Mouse (Mus musculus) CD4-positive, CD25-positive, alpha-beta regulatory T cell, adult 2 months (primary cell): ENCODE data around the gene Galnt11.

Experiments used
- DNase-seq: peaks from one replicate; pipeline ENCODE4 v3.0.0-alpha.2; 2012; ENCODE audit warnings: low read depth, low spot score

The Galnt11 gene

DNA sequence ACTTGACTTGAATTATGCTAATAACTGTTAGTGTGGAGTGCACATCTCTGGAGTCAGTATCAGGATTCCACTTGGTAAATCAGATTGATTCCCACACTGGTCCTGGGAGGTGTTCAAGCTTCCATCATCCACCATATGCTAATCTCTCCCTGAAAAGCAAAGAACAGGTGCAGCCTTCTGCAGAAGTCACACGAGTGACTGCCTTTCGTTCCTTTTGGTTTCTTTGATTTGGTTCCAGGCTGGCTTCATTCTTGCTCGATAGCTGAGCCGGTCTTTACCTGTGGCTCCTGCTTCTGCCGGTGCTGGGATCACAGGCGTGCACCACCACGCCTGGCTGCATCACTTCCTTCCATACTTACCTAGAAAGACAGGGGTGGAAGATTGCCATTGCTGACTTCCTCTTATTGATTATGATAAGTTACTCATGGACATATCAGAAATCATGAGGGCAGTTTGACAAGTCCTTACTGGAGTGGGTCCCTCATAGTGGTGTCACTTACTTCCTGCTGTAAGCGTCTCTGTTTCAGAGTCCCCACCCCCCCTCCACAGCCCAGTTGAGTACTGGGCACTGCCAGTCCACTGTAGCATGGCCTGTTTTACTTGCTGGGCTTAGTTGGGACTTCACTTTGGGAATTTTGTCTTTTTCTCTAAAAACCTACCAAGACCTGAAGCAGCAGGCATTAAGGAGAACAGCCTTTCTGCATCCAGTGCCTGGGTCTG is 31.3 kb downstream of the Galnt11 start:
- DNase-seq: no peak

DNA sequence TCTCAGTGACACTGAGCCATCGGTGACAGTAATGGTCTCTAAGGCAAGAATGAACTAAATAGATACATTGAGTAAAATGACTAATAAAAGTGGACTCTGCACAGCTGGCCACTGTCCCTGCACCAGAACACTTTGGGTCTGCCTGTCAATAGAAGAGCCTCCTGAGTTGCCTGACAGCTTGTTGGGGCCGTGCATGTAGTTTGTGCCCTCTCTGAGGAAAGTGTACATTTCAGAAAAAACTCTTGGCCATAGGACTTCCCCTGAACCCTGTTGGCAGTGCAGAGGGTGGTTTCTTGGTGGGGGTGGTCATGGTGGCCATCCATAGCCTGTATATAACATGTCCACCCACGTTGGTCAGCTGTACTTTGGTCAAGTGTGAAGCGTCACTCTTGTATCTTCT is 32.8 kb downstream of the Galnt11 start:
- no peak for DNase-seq

DNA sequence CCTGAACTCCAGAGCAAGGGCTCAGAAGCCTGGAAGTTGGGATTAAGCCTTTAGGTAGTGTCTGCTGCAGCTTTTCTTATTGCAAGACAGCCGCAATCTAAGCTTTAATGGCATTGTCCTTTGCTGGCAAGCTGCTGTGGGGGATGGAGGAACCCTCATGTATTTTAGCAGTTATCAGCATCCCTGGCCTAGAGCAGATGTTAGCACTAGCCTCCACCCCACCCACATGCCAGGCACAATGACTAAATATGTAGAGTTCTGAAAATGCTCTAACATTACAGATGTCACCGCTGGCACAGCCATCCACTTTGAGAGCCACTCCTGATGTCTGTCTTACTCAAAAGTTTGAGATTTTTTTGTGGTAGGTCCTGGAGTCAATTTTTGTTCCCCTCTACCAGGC is 35.0 kb downstream of the Galnt11 start:
- no peak for DNase-seq

DNA sequence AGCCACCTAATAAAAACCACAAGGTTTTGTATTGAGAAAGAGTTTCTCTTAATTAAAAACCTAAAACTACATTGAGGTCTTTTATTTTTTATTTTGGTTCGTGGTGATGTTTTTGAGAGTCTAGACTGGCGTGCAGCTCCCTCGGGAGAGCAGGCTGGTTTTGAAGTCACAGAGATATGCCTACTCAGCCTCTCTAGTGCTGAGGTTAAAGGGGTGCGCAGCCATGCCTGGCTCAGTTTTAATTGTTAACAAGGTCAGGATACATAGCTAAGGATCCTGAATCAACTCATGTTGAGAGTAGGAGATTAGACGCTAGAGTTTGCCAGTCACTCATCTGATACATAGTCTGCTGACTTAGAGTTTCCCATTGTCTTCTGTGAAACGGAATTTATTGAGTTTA is 39.7 kb downstream of the Galnt11 start:
- no peak for DNase-seq

DNA sequence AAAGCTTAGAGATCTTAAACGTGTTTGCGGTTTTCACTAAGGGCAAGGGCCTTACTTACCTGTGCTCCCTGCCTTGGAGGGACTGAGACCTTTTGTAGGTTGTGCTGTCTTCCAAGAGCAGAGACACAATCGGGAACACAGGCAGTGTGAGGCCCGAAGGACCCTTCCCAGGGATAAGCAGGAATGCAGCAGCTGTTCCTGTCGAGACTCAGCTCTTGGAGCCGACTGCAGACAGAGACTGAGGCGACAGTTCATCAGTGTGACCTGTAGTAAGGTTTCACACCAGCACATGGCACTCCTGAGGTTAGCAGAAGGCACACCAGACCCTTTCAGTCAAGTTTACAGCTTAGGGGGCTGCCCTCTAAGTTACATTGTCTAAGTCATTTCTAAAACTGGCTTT is 40.6 kb downstream of the Galnt11 start:
- no peak for DNase-seq

DNA sequence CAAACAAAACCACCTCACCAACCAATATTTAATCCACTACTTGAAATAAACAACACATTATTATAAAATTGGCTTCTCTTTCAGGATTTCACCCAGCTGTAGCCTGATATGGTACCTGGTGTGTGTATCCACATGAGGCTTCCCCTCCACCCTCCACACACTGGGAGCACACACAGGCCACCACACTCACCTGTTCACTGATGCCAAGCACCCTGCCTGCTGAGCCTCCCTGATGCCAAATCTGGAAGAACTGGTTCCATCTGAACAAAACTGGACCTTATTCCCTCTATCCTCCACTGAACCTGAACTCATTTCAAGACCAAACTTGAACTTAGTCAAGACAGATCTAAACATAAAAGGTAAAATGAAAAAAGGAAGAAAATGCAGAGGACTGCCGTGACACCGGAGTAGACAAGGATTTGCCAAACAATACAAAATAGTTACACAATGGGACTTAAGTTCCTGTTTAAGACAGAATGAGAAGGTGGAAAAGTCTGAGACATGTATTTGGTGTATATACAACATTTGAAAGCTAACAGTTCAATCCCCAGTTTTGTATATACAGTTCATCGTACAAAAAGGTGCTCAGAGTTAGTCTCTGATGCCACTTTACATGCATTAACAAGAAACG is 46.7 kb downstream of the Galnt11 start:
- DNase-seq: no peak

DNA sequence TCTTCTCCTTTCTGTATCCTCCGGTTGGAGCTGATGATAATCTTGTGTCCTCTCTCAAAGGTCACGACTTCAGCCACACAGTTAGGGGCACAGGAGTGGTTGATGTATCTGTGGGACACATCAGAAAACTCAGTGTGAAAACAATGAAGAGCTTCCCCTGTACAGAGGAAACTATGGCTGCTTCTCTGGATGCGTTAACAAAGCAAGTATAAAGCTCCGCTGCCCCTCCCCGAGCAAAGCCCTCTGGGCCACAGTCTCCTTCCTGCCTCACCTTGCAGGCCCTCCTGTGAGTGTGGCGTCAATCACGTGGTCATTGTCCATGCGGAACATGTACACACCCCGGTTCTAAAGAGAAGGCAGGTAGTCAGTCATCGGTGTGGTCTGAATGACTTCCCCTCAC is 53.9 kb downstream of the Galnt11 start:
- no peak for DNase-seq

DNA sequence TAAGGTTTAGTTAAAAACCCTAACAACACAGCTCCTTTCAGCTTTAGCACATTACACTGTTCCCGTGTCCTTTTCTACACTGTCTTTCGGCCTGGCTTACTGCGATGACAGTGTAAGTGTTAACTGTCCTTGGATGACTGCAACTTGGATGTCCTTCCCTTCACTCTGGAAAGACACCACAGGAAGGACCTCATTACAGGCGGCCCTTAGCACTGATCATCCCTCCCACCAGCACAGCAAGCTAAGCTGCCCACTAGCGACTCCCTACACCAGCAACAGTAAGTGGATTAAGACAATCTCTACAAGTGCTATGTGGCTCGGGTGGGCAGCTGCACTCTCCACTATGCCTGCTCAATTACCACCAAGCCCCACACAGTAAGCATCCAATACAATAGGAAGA is 54.7 kb downstream of the Galnt11 start:
- DNase-seq: no peak

DNA sequence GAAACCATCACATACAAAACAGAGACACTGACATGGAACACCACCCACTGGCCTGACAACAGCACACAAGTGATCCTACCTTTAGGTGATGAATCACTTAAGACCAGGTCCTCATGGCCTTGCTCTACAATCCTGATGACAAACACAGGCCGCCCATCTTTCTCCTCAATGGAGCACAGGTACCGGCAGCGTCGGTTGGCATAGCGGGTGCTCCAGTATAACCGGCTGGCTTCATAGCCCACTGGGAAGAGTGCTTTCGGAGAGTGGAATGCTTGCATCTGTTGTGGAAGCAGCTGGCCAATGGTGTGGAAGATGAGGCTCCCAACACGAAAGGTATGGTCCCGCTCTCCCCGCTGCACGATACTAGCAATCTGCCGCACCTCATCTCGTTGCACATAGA is 62.3 kb downstream of the Galnt11 start:
- DNase-seq: no peak

DNA sequence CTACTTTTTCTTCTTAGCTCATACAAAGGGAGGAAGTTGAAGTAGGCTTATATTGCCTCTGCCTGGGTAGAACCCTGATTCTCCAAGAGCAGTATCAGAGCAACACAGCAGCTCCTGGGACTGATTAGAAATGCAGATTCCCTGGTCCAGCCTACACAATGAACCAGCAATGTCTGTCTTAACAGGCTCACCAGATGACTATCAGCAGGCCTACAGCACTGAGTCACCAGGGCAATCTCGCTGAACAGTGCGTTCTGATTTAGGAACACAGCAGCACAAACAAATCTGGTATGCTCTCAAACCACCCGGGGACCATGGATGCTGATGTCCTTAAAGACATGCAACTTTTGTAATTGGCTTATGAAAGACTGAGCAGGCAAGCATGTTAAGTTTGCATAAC is 75.1 kb downstream of the Galnt11 start:
- DNase-seq: no peak

DNA sequence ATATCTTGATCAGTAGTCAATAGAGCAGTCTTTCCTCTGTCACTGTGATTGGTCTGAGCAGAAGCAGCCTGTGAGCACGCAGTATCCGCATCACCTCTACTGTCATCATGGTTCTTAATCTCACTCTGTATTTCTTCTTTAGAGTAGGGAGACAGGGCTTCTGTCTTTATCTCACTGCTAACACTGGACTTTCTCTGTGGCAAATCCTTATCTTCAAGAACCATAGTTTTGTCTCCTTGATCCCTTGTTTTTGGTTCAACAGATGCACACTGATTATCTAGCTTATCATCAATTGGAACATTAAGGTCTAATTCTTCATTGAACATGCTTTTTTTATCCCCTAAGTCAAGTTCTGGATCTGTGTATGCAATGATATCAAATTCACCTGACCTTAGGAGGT is 88.5 kb downstream of the Galnt11 start:
- no peak for DNase-seq

DNA sequence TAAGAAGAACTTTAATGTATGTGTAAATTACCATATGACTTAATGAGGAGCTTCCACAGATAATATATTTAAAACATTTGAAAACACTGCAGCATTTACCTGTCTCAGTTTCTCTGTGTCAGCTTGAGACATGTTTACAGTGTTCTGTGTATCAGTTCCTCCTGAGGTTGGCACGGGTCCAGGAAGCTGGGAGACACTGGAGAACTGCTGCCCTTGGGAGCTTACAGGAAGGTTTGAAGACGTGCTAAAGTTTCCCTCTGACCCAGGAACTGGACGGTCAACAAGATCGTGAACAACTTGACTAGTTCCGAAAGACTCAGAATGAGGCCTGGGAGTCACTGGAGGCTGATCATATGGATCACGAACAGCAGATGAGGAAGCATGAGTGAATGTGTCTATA is 92.2 kb downstream of the Galnt11 start:
- no peak for DNase-seq
